In the genomic region with DNA sequence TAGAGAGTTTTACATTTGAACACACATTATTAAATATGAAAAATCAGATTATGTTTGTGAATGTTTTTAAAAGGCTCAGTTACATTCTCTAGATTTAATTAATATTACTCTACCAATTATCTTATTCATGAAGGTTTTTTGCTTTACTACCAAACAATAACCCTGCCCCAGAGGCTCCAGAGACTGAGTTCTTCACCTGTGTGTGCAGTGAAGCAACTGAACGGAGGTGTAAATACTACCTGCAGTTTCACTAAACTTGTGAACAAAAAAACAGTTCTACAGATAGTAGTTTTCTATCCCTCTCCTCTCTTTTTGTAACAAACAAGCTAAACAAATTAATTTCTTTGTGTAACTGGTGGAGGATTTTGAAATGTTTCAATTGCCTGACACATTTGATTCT, we compare ENCODE assay signal across 17 mouse cellular contexts.
DNase-seq lines count a peak whose midpoint lies in the region; ATAC-seq and TF ChIP-seq lines count a peak whose summit lies in the region.
"Had no signal": no experiment of that assay in that cellular context is flagged by ENCODE, and none has a peak within 500 bp of the region (broad histone marks: within the 10 kb centered on the region; RNA-seq: fewer than 3 reads in every experiment).

No protein-coding gene starts in this region.

- H3K9ac ChIP-seq in hindbrain, postnatal 0 days (replicated peaks; ENCODE audit: low read length) = no peak overlapping the region
- no peak overlapping the region for H3K9ac ChIP-seq in hindbrain, embryonic 12.5 days
- H3K9ac ChIP-seq: embryonic facial prominence, embryonic 13.5 days; embryonic facial prominence, embryonic 15.5 days; forebrain, embryonic 12.5 days had no signal

- 0 out of 2 replicates have a peak overlapping the region, but pooled peaks have one; percentile 13 for H3K4me2 ChIP-seq in hindbrain, postnatal 0 days (ENCODE audit: low read depth, low read length)
- H3K4me2 ChIP-seq in hindbrain, embryonic 12.5 days (replicated peaks) = no peak overlapping the region
- H3K4me2 ChIP-seq: embryonic facial prominence, embryonic 13.5 days; embryonic facial prominence, embryonic 15.5 days; forebrain, embryonic 12.5 days had no signal

- no peak overlapping the region for H3K27ac ChIP-seq in hindbrain, postnatal 0 days
- H3K27ac ChIP-seq in hindbrain, embryonic 12.5 days = no peak overlapping the region
- H3K27ac ChIP-seq: embryonic facial prominence, embryonic 13.5 days; embryonic facial prominence, embryonic 15.5 days; forebrain, embryonic 10.5 days; forebrain, embryonic 12.5 days had no signal

- no peak for TF ChIP-seq CTCF in hindbrain, postnatal 0 days (IDR thresholded peaks at IDR 0.05; ENCODE audit: low read depth)

- H3K36me3 ChIP-seq in hindbrain, postnatal 0 days (ENCODE audit: insufficient read depth, low read length) = no peaks in the 10 kb centered on the region
- H3K36me3 ChIP-seq in hindbrain, embryonic 12.5 days = no peaks in the 10 kb centered on the region
- H3K36me3 ChIP-seq: embryonic facial prominence, embryonic 13.5 days; embryonic facial prominence, embryonic 15.5 days; forebrain, embryonic 10.5 days; forebrain, embryonic 12.5 days had no signal

- no peaks in the 10 kb centered on the region for H3K27me3 ChIP-seq in hindbrain, postnatal 0 days (ENCODE audit: insufficient read depth, low read length)
- no peaks in the 10 kb centered on the region for H3K27me3 ChIP-seq in hindbrain, embryonic 12.5 days
- H3K27me3 ChIP-seq: embryonic facial prominence, embryonic 13.5 days; embryonic facial prominence, embryonic 15.5 days; forebrain, embryonic 12.5 days had no signal

- H3K4me3 ChIP-seq in hindbrain, postnatal 0 days (ENCODE audit: low read length) = no peak overlapping the region
- H3K4me3 ChIP-seq in hindbrain, embryonic 12.5 days = no peak overlapping the region
- H3K4me3 ChIP-seq: embryonic facial prominence, embryonic 13.5 days; embryonic facial prominence, embryonic 15.5 days; erythroblast, embryonic 14.5 days; forebrain, embryonic 10.5 days; forebrain, embryonic 12.5 days had no signal

- no peaks in the 10 kb centered on the region for H3K9me3 ChIP-seq in hindbrain, postnatal 0 days (ENCODE audit: low read length)
- no peaks in the 10 kb centered on the region for H3K9me3 ChIP-seq in hindbrain, embryonic 12.5 days (replicated peaks)
- H3K9me3 ChIP-seq: embryonic facial prominence, embryonic 13.5 days; embryonic facial prominence, embryonic 15.5 days; forebrain, embryonic 10.5 days; forebrain, embryonic 12.5 days had no signal

- no peak for ATAC-seq in hindbrain, postnatal 0 days
- no peak for ATAC-seq in hindbrain, embryonic 12.5 days (ENCODE audit: low FRiP score)
- ATAC-seq: forebrain, embryonic 14.5 days; forebrain, embryonic 16.5 days had no signal

- WGBS in hindbrain, postnatal 0 days = 71% methylated on average over 1 of the region's 1 CpGs
- 86% methylated on average over 1 of the region's 1 CpGs for WGBS in hindbrain, embryonic 12.5 days

- DNase-seq in cerebellum, adult 8-10 months = peak; percentile 32
- no peak for DNase-seq in cerebellum, adult 11 months
- DNase-seq in cerebellum, postnatal 10 days = peak; percentile 46 to 66
- no peak for DNase-seq in cerebellum, adult 11-12 months
- DNase-seq in hindbrain, postnatal 0 days (ENCODE audit: low spot score) = no peak
- DNase-seq: adrenal gland, adult 2 months; adrenal gland, postnatal 10 days; adrenal gland, postnatal 25 days; embryo, embryonic 11 days had no signal

- no peaks in the 10 kb centered on the region for H3K4me1 ChIP-seq in hindbrain, postnatal 0 days (ENCODE audit: insufficient read depth, low read length)
- H3K4me1 ChIP-seq in hindbrain, embryonic 12.5 days = no peaks in the 10 kb centered on the region
- H3K4me1 ChIP-seq: embryonic facial prominence, embryonic 13.5 days; embryonic facial prominence, embryonic 15.5 days; forebrain, embryonic 10.5 days; forebrain, embryonic 12.5 days had no signal

Comparison
In these comparisons a context has a peak if more than half of its experiments do, and no peak if none do; other contexts are left out.
1. DNase-seq: peak in cerebellum, adult 8-10 months (single experiment) and cerebellum, postnatal 10 days (2 of 2); none in cerebellum, adult 11 months (single experiment), cerebellum, adult 11-12 months (single experiment) and hindbrain, postnatal 0 days (single experiment).